Mouse (Mus musculus) cortical plate, adult 2 months (tissue): Measurements from ENCODE around the gene Hist2h3c2. TPM values are rescaled to one million over a fixed set of nuclear protein-coding genes. Genes with fewer than 3 reads are reported as not detected.
"Not testable (repeated sequence)": the region's sequence is repeated elsewhere in the genome, so short reads cannot be mapped to it uniquely, and the experiment has no call there.

ENCODE experiments used
- H3K27ac ChIP-seq: fragments of 200-500 bp; 2 replicates; pipeline ENCODE4 v1.5.1; 2012; ENCODE audit warnings: low read length, control low read depth, inconsistent platforms; ENCODE audit not compliant: insufficient read depth
- H3K4me1 ChIP-seq: fragments of 200-500 bp; 2 replicates; pipeline ENCODE4 v1.6.1; 2011; ENCODE audit warnings: low read length; ENCODE audit not compliant: control insufficient read depth, insufficient read depth
- H3K4me3 ChIP-seq: fragments of 200-500 bp; 2 replicates; pipeline ENCODE4 v1.5.1; 2011; ENCODE audit warnings: mild to moderate bottlenecking, low read length, control low read depth; ENCODE audit not compliant: insufficient read depth
- CTCF ChIP-seq: fragments of 200-500 bp; IDR thresholded peaks from 2 replicates; pipeline ENCODE4 v1.5.1; 2011; ENCODE audit warnings: mild to moderate bottlenecking, control low read depth, low read length; ENCODE audit not compliant: insufficient read depth; ENCODE audit errors: extremely low read depth
- POLR2A ChIP-seq: fragments of 200-500 bp; IDR thresholded peaks from 2 replicates; pipeline ENCODE4 v1.6.1; 2011; ENCODE audit warnings: mild to moderate bottlenecking, low read length, control low read depth; ENCODE audit not compliant: insufficient read depth; ENCODE audit errors: extremely low read depth
- polyA plus RNA-seq: library from polyadenylated mRNA; depleted of rRNA; stranded (reverse); fragments of >200 nt; gene quantifications from 2 replicates; pipeline ENCODE4 v1.2.3, GENCODE M21; 2012

The Hist2h3c2 gene
- polyA plus RNA-seq, 1 experiment: 9.2 TPM

DNA sequence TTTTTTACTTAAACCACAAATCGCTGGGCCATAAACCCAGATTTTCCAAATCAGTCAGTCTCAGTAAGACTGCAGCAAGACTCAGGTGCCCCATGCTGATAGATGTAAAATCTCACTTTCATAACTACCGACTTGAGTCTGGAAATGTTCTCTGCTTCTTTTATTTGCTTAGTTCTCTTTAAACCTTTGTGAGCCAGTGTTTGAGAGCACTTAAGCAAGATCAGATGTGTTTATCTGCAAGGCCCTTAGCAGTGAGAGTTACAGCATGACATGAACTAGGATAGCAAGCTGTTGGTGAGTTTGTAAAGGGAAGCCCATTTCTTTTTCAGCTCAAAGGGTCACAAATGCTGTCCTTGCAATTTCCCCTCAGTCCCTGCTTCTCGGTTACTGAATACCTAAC is 18.3 kb upstream of the Hist2h3c2 start:
- Histone ChIP-seq H3K27ac (no peak overlapping the region), H3K4me1 (no peaks in the 10 kb centered on the region; the same call in 1 of the 2 replicates), H3K4me3 (no peak overlapping the region)
- TF ChIP-seq CTCF (no peak), POLR2A (no peak)

- Histone ChIP-seq H3K4me3 (no peak overlapping the region), H3K27ac (no peak overlapping the region), H3K4me1 (no peaks in the 10 kb centered on the region)
- no peak for TF ChIP-seq POLR2A
- TF ChIP-seq CTCF: no peak
Observed at GRCm38 (mm10) chr3:96255926-96256593, 17.1 kb upstream of the Hist2h3c2 start.

- no peak overlapping the region for H3K4me3 ChIP-seq
- no peak overlapping the region for H3K27ac ChIP-seq
- TF ChIP-seq CTCF (no peak), POLR2A (no peak)
- no peaks in the 10 kb centered on the region for H3K4me1 ChIP-seq
Observed at GRCm38 (mm10) chr3:96254683-96255355, 15.9 kb upstream of the Hist2h3c2 start.

DNA sequence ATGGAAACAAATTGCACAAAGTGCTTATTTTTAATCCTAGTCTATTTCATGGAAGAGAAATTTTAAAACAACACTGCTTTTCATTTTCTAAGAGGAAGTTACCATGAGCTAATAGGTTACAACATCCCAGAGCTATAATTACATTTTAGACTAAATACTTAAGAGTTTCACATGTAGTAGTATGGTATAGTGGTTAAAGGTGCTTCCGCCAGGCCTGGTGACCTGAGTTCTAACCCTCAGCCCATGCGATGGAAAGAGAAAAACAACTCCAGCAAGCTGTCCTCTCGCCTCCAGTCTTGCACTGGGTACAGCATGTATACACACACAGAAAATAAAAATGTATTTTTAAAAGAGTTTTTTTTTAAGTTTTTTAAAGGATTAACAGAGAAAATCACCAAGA is 12.9 kb upstream of the Hist2h3c2 start:
- Histone ChIP-seq H3K27ac (no peak overlapping the region), H3K4me3 (no peak overlapping the region), H3K4me1 (no peaks in the 10 kb centered on the region)
- no peak for TF ChIP-seq CTCF
- no peak for TF ChIP-seq POLR2A

DNA sequence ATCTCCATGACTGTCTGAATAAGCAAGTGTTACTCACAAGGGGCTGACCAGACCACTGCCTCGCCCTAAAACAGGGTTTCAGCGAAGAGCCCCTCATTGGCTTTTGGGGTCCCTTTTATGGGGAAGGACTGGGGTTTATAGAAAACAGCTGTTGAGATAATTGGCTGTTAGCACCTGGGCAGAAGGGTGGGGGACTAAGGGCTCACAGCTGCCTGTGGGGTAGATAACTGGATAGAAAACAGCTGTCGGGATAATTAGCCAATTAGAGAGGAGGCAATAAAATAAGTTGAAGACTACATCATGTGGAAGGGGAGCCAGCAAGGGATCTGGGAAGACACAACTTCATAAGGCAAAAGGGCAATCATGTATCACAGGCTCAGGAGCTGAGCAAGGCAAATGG is 12.0 kb upstream of the Hist2h3c2 start:
- Histone ChIP-seq H3K27ac (no peak overlapping the region), H3K4me1 (no peaks in the 10 kb centered on the region), H3K4me3 (no peak overlapping the region)
- TF ChIP-seq POLR2A: no peak
- no peak for TF ChIP-seq CTCF

GRCm38 (mm10) chr3:96249034-96249345 is 10.1 kb upstream of the Hist2h3c2 start:
- Histone ChIP-seq H3K27ac (no peak overlapping the region), H3K4me1 (peaks cover 2% of the 10 kb centered on the region; the same call in 1 of the 2 replicates)
- TF ChIP-seq POLR2A (no peak), CTCF (no peak)

GRCm38 (mm10) chr3:96248141-96249033 is 9.5 kb upstream of the Hist2h3c2 start:
- no peak for TF ChIP-seq CTCF
- TF ChIP-seq POLR2A: no peak
- Histone ChIP-seq H3K27ac (no peak overlapping the region), H3K4me1 (peaks cover 2% of the 10 kb centered on the region; the same call in 1 of the 2 replicates), H3K4me3 (no peak overlapping the region)

More at GRCm38 (mm10) chr3:96249034-96249345, 10.1 kb upstream of the Hist2h3c2 start:
- no peak overlapping the region for H3K4me3 ChIP-seq

GRCm38 (mm10) chr3:96247356-96248140 is 8.6 kb upstream of the Hist2h3c2 start:
- Histone ChIP-seq H3K4me1 (peaks cover 2% of the 10 kb centered on the region; the same call in 1 of the 2 replicates), H3K4me3 (no peak overlapping the region), H3K27ac (no peak overlapping the region)
- TF ChIP-seq POLR2A: no peak
- no peak for TF ChIP-seq CTCF

DNA sequence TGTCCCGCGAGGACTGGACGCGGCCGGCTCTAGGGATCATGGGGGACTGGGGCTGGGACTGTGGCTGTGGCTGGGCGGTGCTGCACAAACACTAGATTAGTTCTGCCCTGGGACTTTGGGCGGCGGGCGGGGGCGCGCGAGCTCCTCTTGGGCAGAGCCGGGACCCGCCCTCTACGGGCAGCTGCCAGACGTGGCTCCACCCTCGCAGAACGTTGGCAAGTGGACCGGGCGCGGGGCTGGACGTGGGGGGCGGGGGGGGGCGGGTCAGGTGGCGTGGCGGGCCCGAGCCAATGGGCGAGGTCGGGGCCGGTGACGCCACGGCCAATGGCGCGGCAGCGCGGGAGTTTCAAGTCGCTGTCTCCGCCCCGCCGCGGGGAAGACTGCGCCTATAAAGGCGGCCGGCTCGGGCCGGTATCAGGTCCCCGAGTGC is 7.5 kb upstream of the Hist2h3c2 start, which contains the start of gene Hist2h3c1:
Hist2h3c1 (plus strand) TSS at position 259 of the 430 bp plus-strand sequence.
- peak within 1 kb of the TSS; percentile 93 for H3K4me3 ChIP-seq
- H3K27ac ChIP-seq, H3K4me1 ChIP-seq: not testable (repeated sequence)

GRCm38 (mm10) chr3:96246018-96246417 is 7.1 kb upstream of the Hist2h3c2 start:
- not testable (repeated sequence) for H3K4me1 ChIP-seq, H3K27ac ChIP-seq
- peak overlapping the region; percentile 33 for H3K4me3 ChIP-seq
